Mouse (Mus musculus) adrenal gland, postnatal 4 days (tissue): ENCODE measurements around the gene Rnf10. TPM values are rescaled to one million over a fixed set of nuclear protein-coding genes. Genes with fewer than 3 reads are reported as not detected.

ENCODE experiments used
- DNase-seq, 2 experiments: peaks; one replicate each; pipeline ENCODE4 v3.0.0; 2021 to 2022; ENCODE audit warnings: low spot score in 2 of 2, mixed read lengths in 2 of 2
- total RNA-seq, 2 experiments: library from RNA; stranded (reverse); gene quantifications; 2 replicates each; pipeline ENCODE4 v1.2.3; 2021

Gene Rnf10
- total RNA-seq, 2 experiments from 2014 or later, result 214 to 224 TPM

- no peak for DNase-seq
Measured at GRCm38 (mm10) chr5:115204562-115205311, 68.0 kb downstream of the Rnf10 start.

- DNase-seq, result no peak
Measured at GRCm38 (mm10) chr5:115203735-115204561, 68.8 kb downstream of the Rnf10 start.

DNA sequence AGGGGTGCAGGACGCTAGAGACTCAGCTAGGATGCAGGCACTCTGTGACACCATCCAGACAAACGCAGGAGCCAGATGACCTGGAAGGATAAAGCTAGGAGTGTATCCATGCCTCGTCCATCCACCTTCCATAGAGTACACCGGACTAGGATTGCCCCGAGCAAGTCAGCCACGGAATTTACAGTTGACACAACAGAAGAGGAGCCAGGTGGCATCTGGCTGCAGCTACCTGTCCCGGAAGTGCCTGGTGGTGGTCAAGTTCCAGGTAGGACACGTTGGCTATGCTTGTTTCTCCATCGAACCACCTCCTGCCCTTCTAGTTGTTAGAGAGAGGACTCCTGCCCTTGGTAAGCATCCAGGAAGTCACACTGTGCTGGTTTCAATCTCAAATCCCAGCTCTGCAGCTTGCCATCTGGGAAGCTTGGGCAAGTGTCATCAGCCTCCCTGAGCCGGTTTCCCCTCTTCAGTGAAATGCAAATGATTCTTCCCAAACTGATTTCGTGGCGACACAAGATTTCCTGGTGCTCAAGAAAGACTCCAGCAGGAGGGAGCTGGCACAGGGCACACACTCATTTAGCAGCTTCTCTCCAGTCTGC lies 78.0 kb downstream of the Rnf10 start:
- DNase-seq, result no peak

DNA sequence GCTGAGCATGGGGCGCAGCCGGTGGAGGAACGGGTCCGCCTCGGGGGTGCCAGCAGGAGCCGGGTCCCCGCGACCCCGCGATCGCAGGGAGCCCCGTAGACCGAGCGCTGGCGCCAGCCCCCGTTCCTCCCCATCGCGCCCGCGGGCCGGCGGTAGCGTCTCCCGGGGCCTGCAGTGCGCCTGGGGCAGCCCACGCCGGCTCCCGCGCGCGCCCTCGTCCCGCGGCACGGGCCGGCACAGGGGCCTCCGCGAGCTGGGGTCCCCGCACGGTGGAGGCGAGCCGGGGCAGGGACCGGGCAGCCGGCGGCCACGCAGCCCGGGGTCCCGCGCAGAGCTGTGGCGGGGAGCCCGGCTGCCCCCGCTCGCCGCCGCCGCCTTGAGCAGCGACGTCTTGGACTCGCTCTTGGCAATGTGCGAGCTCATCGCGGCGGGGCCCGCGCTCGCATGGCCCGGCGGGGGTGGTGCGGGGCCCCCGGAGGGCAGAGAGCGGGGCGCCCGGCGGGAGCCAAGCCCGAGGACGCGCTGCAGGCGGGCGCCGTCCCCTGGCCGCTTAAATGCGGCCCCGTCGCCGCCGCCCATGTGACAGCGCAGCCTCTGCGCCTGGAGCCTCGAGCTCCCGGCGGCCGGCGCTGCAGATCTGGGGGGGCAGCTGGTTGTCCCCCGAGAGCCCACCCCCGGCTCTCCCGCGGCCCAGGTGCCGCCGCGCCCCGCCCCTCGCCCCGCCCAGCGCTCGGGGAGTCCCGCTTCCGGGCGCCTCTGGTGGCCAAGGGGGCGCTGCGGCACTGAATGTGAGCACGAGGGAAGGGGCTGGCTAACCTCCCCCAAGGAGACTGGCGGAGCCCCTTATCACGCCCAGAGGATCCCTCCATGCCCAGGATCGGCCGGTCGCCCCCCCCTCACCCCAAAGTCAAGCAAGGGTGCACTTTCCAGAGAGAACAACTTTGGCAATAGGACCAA lies 78.8 kb downstream of the Rnf10 start, which contains the start of gene Cabp1:
Gene Cabp1 (minus strand): TSS at position 713 of the 957 bp plus-strand sequence.
- DNase-seq, result no peak

DNA sequence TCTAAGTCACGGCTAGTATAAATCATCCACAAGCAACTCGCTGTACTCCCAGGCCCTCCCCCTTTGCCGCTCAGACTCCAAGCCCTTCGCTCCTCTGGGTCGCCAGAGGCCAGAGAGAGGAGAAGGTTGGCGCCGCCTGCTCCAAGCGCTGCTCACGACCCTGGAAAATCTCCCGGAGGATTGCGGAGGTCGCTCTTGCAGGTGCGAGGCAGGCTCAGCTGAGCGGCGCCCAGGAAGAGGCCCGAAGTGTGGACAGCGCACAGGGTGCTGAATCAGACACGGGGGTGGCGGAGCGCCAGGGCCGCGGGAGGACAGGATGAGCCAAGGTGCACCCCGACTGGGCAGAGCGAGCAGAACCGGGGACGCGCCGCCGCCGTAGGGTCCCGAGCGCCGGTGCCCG lies 79.5 kb downstream of the Rnf10 start:
- DNase-seq, result peak; percentile 46 to 64

GRCm38 (mm10) chr5:115192828-115193195 lies 79.9 kb downstream of the Rnf10 start:
- DNase-seq, result no peak

DNA sequence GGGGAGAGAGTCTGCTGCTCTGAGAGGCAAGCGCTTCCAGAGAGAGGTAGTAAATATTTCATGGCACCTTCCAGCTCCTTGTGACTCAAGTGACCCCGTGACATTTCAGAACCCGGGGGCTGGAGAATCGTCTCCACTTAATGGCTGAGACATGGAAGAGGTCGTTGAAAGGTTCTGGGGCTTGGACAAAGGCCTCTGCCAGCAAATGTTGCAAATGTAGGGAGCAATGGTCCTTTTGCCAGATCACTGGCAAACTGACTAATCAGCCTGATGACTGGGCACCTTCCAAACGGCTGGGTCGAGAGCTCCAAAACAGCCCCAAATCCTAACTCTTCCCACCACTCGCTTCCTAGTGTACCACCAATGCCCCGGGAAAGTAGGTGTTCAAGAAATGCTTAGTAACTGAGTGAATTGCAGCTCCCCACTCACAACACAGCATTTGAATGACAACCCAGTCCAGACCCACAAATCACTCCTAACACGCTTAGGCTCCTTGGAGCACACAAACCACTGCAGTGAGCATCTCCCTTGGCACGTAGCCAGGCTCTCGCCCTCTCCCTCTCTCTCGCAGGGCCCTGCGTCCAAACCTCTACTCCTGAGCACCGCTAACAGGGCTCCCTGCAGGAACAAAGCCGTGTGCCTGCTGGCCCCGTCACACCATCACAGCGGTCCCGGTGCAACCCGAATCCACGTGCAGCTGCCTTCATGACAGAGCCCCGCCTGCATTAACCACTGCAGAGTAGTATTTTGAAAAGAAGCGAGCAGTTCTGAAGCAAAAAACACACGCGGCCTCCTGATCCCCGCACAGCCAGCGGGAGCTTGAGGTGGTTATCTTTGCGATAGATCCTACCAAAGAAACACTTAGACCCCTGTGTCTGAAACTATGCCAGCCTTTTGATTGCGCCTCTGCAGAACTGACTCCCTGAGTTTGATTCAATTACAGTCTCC lies 80.5 kb downstream of the Rnf10 start:
- DNase-seq, result no peak

Other genes starting within 250 kb of the Rnf10 start
- under 1 TPM in 1 of 2 experiments, not detected in 1; 0.73 TPM for gene Gm10401, start 174.6 kb downstream of the Rnf10 start, total RNA-seq
- gene Acads, start 153.6 kb downstream of the Rnf10 start, total RNA-seq, result 100 to 1,000 TPM; 166 to 191 TPM
- gene Unc119b, start 137.9 kb downstream of the Rnf10 start, total RNA-seq, result 10 to 100 TPM; 35.1 to 39.1 TPM
- gene Mlec, start 114.7 kb downstream of the Rnf10 start, total RNA-seq, result 100 to 1,000 TPM; 208 to 242 TPM
- gene Cabp1, start 78.5 kb downstream of the Rnf10 start, total RNA-seq, result 1 to 10 TPM; 4.5 to 5.0 TPM
- gene Pop5, start 37.1 kb downstream of the Rnf10 start, total RNA-seq, result 10 to 100 TPM; 45.9 to 46.8 TPM
- gene Coq5, start 6.8 kb upstream of the Rnf10 start, total RNA-seq, result 10 to 100 TPM; 54.4 to 59.8 TPM
- gene Dynll1, start 28.1 kb upstream of the Rnf10 start, total RNA-seq, result 100 to 1,000 TPM; 219 to 273 TPM
- 10 to 100 TPM; 83.9 to 87.4 TPM for gene Srsf9, start 54.3 kb upstream of the Rnf10 start, total RNA-seq
- 10 to 100 TPM; 19.1 to 20.3 TPM for gene Gatc, start 68.3 kb upstream of the Rnf10 start, total RNA-seq
- 10 to 100 TPM; 35.1 to 39.6 TPM for gene Triap1, start 68.3 kb upstream of the Rnf10 start, total RNA-seq
- gene Cox6a1, start 76.1 kb upstream of the Rnf10 start, total RNA-seq, result 100 to 1,000 TPM; 720 to 752 TPM
- gene Msi1, start 156.7 kb upstream of the Rnf10 start, total RNA-seq, result 10 to 100 TPM; 27.0 to 33.2 TPM
- gene Pla2g1b, start 193.4 kb upstream of the Rnf10 start, total RNA-seq, result 10 to 100 TPM in 1 of 2 experiments, not detected in 1; 13.7 TPM
- 10 to 100 TPM; 29.9 to 31.3 TPM for gene Sirt4, start 211.8 kb upstream of the Rnf10 start, total RNA-seq
- gene Pxn, start 233.8 kb upstream of the Rnf10 start, total RNA-seq, result 10 to 100 TPM; 77.6 to 82.4 TPM